In the genomic region with DNA sequence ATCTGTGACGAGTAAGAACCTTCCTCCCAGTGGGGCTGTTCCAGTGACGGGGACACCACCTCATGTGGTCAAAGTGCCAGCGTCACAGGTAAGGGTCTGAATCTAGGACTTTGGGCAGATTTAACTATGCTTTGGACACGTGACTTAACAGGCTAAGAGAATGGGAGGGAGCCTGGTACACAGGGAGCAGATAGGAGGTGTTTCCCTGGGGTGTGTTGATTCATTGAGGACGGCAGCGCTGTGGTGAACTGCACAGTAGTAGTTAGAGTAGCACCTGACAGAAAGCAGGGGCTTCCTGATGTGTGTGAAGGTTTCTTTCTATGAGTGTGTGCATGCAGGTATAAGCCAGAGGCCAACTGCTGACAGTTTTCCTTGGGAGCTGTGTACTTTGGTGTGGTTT, we compare ENCODE assay signal across 29 mouse cellular contexts. TPM values are rescaled to one million over a fixed set of nuclear protein-coding genes. Genes with fewer than 3 reads are reported as not detected.
A peak's percentile ranks its signal among the peaks of the same experiment; 100 is the strongest.
DNase-seq lines count a peak whose midpoint lies in the region; ATAC-seq lines count a peak whose summit lies in the region.
"Had no signal": no experiment of that assay in that cellular context is flagged by ENCODE, and none has a peak within 500 bp of the region (broad histone marks: within the 10 kb centered on the region; RNA-seq: fewer than 3 reads in every experiment).

No protein-coding gene starts in this region.

- WGBS in liver, embryonic 13.5 days (ENCODE audit: insufficient replicate concordance), result 79% methylated on average over 6 of the region's 6 CpGs
- 73% methylated on average over 6 of the region's 6 CpGs for WGBS in intestine, embryonic 16.5 days
- 93% methylated on average over 6 of the region's 6 CpGs for WGBS in forebrain, embryonic 11.5 days

- DNase-seq in liver, embryonic 13.5 days, result no peak
- no peak for DNase-seq in liver
- DNase-seq in yolk sac, embryonic 10.5 days (ENCODE audit: low spot score), result peak; percentile 54
- no peak for DNase-seq in forebrain, embryonic 11.5 days (ENCODE audit: low spot score)
- no peak for DNase-seq in urinary bladder, postnatal 25 days (ENCODE audit: low spot score)
- DNase-seq: adrenal gland, adult 8-10 months; adrenal gland, postnatal 25 days; cerebellum, adult 11-12 months; cerebellum, adult 8-10 months; cerebellum, postnatal 10 days; cerebellum, postnatal 36 days; embryo, embryonic 11 days; gastrocnemius, postnatal 25 days; heart, adult 18-20 months; heart, postnatal 10 days; heart, postnatal 36 days had no signal

- no peaks in the 10 kb centered on the region for H3K27me3 ChIP-seq in liver, embryonic 13.5 days
- no peaks in the 10 kb centered on the region for H3K27me3 ChIP-seq in intestine, embryonic 16.5 days (replicated peaks; ENCODE audit: control insufficient read depth, insufficient read depth, low read length)
- H3K27me3 ChIP-seq in forebrain, embryonic 11.5 days (ENCODE audit: control insufficient read depth, insufficient read depth, low read length), result no peaks in the 10 kb centered on the region
- H3K27me3 ChIP-seq: embryonic facial prominence, embryonic 13.5 days; forebrain, embryonic 13.5 days; heart, embryonic 12.5 days; heart, embryonic 15.5 days; hindbrain, embryonic 13.5 days had no signal

- peaks cover 97% of the 10 kb centered on the region for H3K36me3 ChIP-seq in liver, embryonic 13.5 days
- peaks cover 17% of the 10 kb centered on the region for H3K36me3 ChIP-seq in intestine, embryonic 16.5 days (ENCODE audit: control insufficient read depth, insufficient read depth, low read length)
- H3K36me3 ChIP-seq in forebrain, embryonic 11.5 days (ENCODE audit: control insufficient read depth, insufficient read depth, low read length), result peaks cover 22% of the 10 kb centered on the region

- no peak overlapping the region for H3K9ac ChIP-seq in liver, embryonic 13.5 days
- no peak overlapping the region for H3K9ac ChIP-seq in intestine, embryonic 16.5 days (ENCODE audit: low read depth, low read length)
- H3K9ac ChIP-seq in forebrain, embryonic 11.5 days (ENCODE audit: low read length), result no peak overlapping the region
- H3K9ac ChIP-seq: embryonic facial prominence, embryonic 13.5 days; forebrain, embryonic 13.5 days; heart, embryonic 12.5 days; heart, embryonic 15.5 days; hindbrain, embryonic 13.5 days had no signal

- H3K4me3 ChIP-seq in liver, embryonic 13.5 days (replicated peaks), result no peak overlapping the region
- no peak overlapping the region for H3K4me3 ChIP-seq in intestine, embryonic 16.5 days (ENCODE audit: low read length)
- no peak overlapping the region for H3K4me3 ChIP-seq in forebrain, embryonic 11.5 days (ENCODE audit: low read depth, low read length)
- H3K4me3 ChIP-seq: embryonic facial prominence, embryonic 10.5 days; embryonic facial prominence, embryonic 13.5 days; erythroblast, embryonic 14.5 days; forebrain, embryonic 13.5 days; heart, embryonic 12.5 days; heart, embryonic 15.5 days; hindbrain, embryonic 10.5 days; hindbrain, embryonic 13.5 days had no signal

- H3K4me2 ChIP-seq in liver, embryonic 13.5 days, result no peak overlapping the region
- H3K4me2 ChIP-seq in intestine, embryonic 16.5 days (ENCODE audit: low read depth, low read length), result no peak overlapping the region
- H3K4me2 ChIP-seq in forebrain, embryonic 11.5 days (ENCODE audit: low read depth, low read length, severe bottlenecking), result no peak overlapping the region
- H3K4me2 ChIP-seq: embryonic facial prominence, embryonic 13.5 days; forebrain, embryonic 13.5 days; heart, embryonic 12.5 days; heart, embryonic 15.5 days; hindbrain, embryonic 13.5 days had no signal

- H3K4me1 ChIP-seq in liver, embryonic 13.5 days (replicated peaks), result no peaks in the 10 kb centered on the region
- no peaks in the 10 kb centered on the region for H3K4me1 ChIP-seq in intestine, embryonic 16.5 days (ENCODE audit: control insufficient read depth, insufficient read depth, low read length)
- H3K4me1 ChIP-seq in forebrain, embryonic 11.5 days (replicated peaks; ENCODE audit: control insufficient read depth, insufficient read depth, low read length), result no peaks in the 10 kb centered on the region
- H3K4me1 ChIP-seq: embryonic facial prominence, embryonic 10.5 days; embryonic facial prominence, embryonic 13.5 days; forebrain, embryonic 13.5 days; heart, embryonic 15.5 days; hindbrain, embryonic 10.5 days; hindbrain, embryonic 13.5 days had no signal

- no peaks in the 10 kb centered on the region for H3K9me3 ChIP-seq in liver, embryonic 13.5 days (replicated peaks)
- H3K9me3 ChIP-seq in intestine, embryonic 16.5 days (ENCODE audit: control insufficient read depth, low read length), result no peaks in the 10 kb centered on the region
- no peaks in the 10 kb centered on the region for H3K9me3 ChIP-seq in forebrain, embryonic 11.5 days (ENCODE audit: control insufficient read depth, low read length)
- H3K9me3 ChIP-seq: embryonic facial prominence, embryonic 10.5 days; embryonic facial prominence, embryonic 13.5 days; forebrain, embryonic 13.5 days; heart, embryonic 12.5 days; heart, embryonic 15.5 days; hindbrain, embryonic 10.5 days; hindbrain, embryonic 13.5 days had no signal

- peak overlapping the region; percentile 32; the same call in 1 of the 2 replicates for H3K27ac ChIP-seq in liver, embryonic 13.5 days
- H3K27ac ChIP-seq in intestine, embryonic 16.5 days (ENCODE audit: low read length), result no peak overlapping the region
- H3K27ac ChIP-seq in forebrain, embryonic 11.5 days (ENCODE audit: low read depth, low read length), result no peak overlapping the region
- H3K27ac ChIP-seq: embryonic facial prominence, embryonic 10.5 days; embryonic facial prominence, embryonic 13.5 days; forebrain, embryonic 13.5 days; heart, embryonic 15.5 days; hindbrain, embryonic 10.5 days; hindbrain, embryonic 13.5 days had no signal

- ATAC-seq in liver, embryonic 13.5 days (ENCODE audit: low read depth), result no peak
- ATAC-seq in intestine, embryonic 16.5 days, result peak; percentile 40; the same call in 1 of the 2 replicates
- no peak for ATAC-seq in forebrain, embryonic 11.5 days (replicated peaks; ENCODE audit: low FRiP score)
- ATAC-seq: activated CD4-positive, CD25-positive, alpha-beta regulatory T cell, adult 4 months; CD4-positive, CD25-positive, alpha-beta regulatory T cell, adult 4 months; forebrain, embryonic 13.5 days; forebrain, embryonic 16.5 days; hindbrain, embryonic 16.5 days had no signal

RNA-seq across cellular contexts. Expression of gene G3bp1, which starts 26.7 kb away (rescaled TPM):
- 96.5 and 114 TPM in 2 replicates for polyA plus RNA-seq in liver, embryonic 13.5 days (2015; fragmentation: Nextera tagmentation; extraction: Ambion mirVana)
- polyA plus RNA-seq in intestine, embryonic 16.5 days (2015; fragmentation: Nextera tagmentation; extraction: Ambion mirVana), result 137 and 153 TPM in 2 replicates
- 267 and 273 TPM in 2 replicates for polyA plus RNA-seq in forebrain, embryonic 11.5 days (2014; fragmentation: Nextera tagmentation; extraction: Ambion mirVana)

RNA-seq across cellular contexts. Expression of gene Atox1, which starts 35.1 kb away (rescaled TPM):
- 184 and 205 TPM in 2 replicates for polyA plus RNA-seq in liver, embryonic 13.5 days (2015; fragmentation: Nextera tagmentation; extraction: Ambion mirVana)
- 408 and 413 TPM in 2 replicates for polyA plus RNA-seq in intestine, embryonic 16.5 days (2015; fragmentation: Nextera tagmentation; extraction: Ambion mirVana)
- 209 and 211 TPM in 2 replicates for polyA plus RNA-seq in forebrain, embryonic 11.5 days (2014; fragmentation: Nextera tagmentation; extraction: Ambion mirVana)
